Mouse (Mus musculus): ENCODE results near the gene Fam50b. TPM values are rescaled to one million over a fixed set of nuclear protein-coding genes. Genes with fewer than 3 reads are reported as not detected.

Gene Fam50b
- not detected in 2 replicates for polyA plus RNA-seq (2016; fragmentation: Nextera tagmentation; extraction: Ambion mirVana)

DNA sequence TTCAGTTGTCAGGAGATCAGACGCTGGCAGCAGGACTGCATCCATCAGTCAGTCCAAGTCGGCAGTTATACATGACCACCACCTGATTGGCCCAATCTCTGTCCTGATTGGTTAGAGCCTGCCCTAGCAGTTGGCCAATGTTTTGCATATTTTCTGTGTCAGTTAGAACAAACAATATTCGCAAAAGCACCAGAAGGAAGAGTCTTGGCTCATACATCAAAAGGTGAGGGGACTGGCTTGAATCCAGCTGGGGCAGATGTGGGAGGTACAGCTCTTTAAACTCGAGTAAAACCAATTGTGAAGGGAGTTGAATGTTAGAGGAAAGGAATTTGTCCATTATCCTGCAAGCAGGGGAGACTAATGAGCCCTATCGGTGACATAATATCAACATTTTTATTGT, at the start of gene Fam50b:
Fam50b (plus strand) TSS at position 165 of the 400 bp plus-strand sequence.
- Histone ChIP-seq H3K27ac (no peak within 1 kb of the TSS), H3K4me1 (peaks cover 5% of the 10 kb centered on the region), H3K27me3 (ENCODE audit: poor library complexity, severe bottlenecking) (peaks cover 31% of the 10 kb centered on the region), H3K36me3 (replicated peaks) (no peaks in the 10 kb centered on the region), H3K4me3 (no peak within 1 kb of the TSS), H3K9me3 (no peaks in the 10 kb centered on the region)
- no peak for DNase-seq (ENCODE audit: extremely low spot score, low spot score)
- 67% methylated on average over 5 of the region's 5 CpGs for WGBS

DNA sequence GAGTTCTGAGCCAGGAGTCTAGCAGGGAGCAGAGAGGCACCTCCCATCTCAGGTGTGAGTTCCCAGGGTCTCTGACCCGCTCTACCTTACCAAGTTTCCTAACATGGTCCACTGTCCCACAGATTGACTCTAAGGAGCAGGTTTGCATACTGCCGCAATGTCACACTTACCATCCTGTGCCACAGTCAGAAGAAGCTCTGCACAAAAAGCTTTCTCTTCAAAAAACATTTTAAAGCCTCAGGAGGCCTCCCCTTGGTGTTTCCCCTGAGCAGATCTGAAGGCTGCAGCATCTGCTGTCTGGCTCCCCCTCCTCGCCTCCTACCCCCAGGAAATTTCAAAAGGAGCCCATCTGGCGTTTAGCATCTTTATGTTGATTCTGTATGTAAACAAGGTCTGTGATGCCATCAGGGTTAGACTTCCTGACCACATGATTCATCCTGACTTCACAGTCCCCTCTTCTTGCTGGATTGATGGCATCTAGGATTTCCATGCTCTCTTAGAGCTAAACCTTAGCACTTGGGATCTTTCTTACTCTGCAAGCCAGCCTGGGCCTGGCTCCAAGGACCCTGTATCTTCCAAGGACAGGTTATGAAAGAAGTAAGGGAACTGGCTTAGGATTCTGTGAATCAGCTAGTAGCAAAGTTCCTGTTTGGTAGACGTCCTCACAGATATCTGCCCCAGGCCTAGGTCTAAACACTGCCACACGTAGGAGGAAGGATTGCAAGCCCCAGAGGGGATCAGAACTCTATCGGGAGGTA, 49.5 kb upstream of the Fam50b start:
- H3K4me3 ChIP-seq: no peak overlapping the region
- H3K27me3 ChIP-seq (ENCODE audit: poor library complexity, severe bottlenecking): no peaks in the 10 kb centered on the region
- no peak for DNase-seq (ENCODE audit: extremely low spot score, low spot score)
- H3K4me1 ChIP-seq: no peaks in the 10 kb centered on the region
- no peaks in the 10 kb centered on the region for H3K36me3 ChIP-seq (replicated peaks)
- no peaks in the 10 kb centered on the region for H3K9me3 ChIP-seq
- WGBS: 79% methylated on average over 7 of the region's 7 CpGs
- no peak overlapping the region for H3K27ac ChIP-seq

DNA sequence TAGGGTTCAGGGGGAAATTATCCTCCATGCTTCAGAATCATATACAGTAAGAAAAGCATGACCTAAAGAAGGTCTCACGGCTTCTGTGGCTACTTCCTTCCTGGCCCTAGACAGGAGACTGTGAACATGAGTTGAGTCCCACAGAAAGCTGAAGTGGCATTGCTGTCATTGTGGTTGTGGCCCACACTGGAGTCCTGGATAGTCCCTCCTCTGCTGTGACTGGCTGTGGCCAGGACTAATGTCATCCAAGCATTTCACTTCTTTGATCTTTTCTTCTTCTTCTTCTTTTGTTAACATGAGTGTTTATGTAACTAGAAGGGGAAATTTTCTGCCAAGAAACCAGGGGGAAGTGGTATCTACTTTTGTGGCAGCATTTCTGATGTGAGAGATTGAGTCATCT, 43.6 kb upstream of the Fam50b start:
- Histone ChIP-seq H3K4me1 (no peaks in the 10 kb centered on the region), H3K27me3 (ENCODE audit: poor library complexity, severe bottlenecking) (no peaks in the 10 kb centered on the region), H3K4me3 (no peak overlapping the region), H3K9me3 (no peaks in the 10 kb centered on the region), H3K36me3 (replicated peaks) (no peaks in the 10 kb centered on the region), H3K27ac (no peak overlapping the region)
- 77% methylated on average over 1 of the region's 1 CpGs for WGBS
- DNase-seq (ENCODE audit: extremely low spot score, low spot score): no peak

DNA sequence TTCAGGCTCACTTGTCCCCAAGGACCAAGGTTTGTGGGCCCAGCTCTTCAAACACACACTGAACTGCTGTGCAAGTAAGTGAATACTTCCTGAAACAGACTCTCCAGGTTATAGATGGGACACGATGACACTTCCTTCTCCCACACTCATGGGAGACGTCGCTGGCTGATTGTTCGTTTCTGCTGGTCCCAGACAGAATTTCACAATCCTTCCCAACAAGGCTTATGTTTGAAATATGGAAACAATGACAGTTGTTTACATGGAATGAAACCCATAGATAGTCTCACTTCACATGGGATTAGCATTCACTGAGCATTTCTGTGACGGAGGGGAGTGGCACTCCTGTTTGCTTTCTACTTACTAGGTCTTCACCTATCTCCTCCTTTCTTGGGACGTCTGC, 41.5 kb upstream of the Fam50b start:
- Histone ChIP-seq H3K4me3 (no peak overlapping the region), H3K27me3 (ENCODE audit: poor library complexity, severe bottlenecking) (no peaks in the 10 kb centered on the region), H3K27ac (no peak overlapping the region), H3K9me3 (no peaks in the 10 kb centered on the region), H3K36me3 (replicated peaks) (no peaks in the 10 kb centered on the region), H3K4me1 (no peaks in the 10 kb centered on the region)
- 80% methylated on average over 6 of the region's 6 CpGs for WGBS
- no peak for DNase-seq (ENCODE audit: extremely low spot score, low spot score)

DNA sequence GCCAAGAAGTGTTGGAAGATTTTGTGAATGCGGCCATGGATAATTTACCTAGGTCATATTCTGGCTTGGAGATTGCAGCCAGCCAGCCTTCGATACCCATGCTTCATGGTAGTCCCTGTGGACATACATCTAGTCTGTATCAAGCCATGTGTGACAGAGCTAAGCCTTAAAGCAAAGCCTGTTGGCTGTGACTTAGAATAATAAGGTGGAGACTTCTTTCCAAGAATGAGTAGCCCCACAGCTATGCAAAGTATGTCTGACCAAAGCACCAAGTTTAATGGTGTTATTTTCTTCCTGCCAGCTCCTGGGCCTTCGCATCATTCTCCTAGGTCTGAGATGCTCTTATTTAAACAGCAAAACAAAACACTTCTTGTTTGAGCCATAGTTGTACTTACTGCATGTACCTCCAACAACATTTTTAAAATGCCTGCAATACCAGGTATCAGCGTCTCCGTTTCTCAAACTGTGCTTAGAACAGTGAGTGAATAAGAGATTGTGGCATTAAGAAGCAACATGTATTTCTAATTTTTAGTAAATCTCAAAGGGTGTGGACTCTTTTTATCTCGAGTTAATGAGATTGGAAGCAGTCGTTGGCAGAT, 37.8 kb upstream of the Fam50b start:
- Histone ChIP-seq H3K4me3 (no peak overlapping the region), H3K27ac (no peak overlapping the region), H3K27me3 (ENCODE audit: poor library complexity, severe bottlenecking) (no peaks in the 10 kb centered on the region), H3K36me3 (replicated peaks) (no peaks in the 10 kb centered on the region), H3K4me1 (no peaks in the 10 kb centered on the region), H3K9me3 (no peaks in the 10 kb centered on the region)
- no peak for DNase-seq (ENCODE audit: extremely low spot score, low spot score)
- 89% methylated on average over 7 of the region's 7 CpGs for WGBS

DNA sequence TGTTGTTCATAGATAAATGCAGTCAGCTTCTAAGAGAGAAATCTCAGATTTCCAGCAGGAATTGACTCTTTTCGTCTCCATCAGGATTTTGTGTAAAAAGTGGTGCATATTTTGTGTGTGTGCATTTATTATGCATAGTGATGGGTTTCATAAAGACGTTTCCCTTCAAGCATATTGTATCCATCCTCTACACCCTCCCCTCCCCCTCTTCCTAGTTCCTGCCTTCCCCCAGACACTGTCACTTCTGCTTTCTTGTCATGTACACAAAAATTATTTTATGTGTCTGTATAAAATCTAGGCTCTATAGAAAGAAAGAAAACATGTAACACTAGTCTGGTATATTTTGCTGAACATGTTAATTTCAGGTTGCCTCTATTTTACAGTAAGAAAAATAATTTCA, 34.6 kb upstream of the Fam50b start:
- Histone ChIP-seq H3K27me3 (ENCODE audit: poor library complexity, severe bottlenecking) (no peaks in the 10 kb centered on the region), H3K4me1 (peaks cover 7% of the 10 kb centered on the region), H3K36me3 (replicated peaks) (no peaks in the 10 kb centered on the region), H3K9me3 (no peaks in the 10 kb centered on the region), H3K4me3 (no peak overlapping the region), H3K27ac (no peak overlapping the region)
- no peak for DNase-seq (ENCODE audit: extremely low spot score, low spot score)
- 90% methylated on average over 2 of the region's 2 CpGs for WGBS

DNA sequence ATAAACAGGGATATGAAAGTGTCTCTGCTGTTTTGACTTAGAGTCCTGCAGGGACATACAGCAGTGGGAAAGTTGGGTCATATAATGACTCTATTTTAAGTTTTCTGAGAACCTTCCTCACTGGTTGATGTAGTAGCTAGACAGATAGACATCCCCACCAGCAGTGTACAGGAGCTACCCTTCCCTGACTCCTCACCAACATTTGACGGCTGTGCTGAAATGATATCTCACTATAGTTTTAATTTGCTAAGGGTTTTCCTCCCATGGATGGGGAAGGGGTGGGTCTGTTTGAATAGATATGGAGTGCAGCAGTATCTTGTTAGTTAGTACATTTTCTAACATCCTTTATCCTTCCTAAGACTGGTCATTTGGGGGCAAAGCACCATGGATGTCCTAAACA, 34.0 kb upstream of the Fam50b start:
- no peak for DNase-seq (ENCODE audit: extremely low spot score, low spot score)
- Histone ChIP-seq H3K36me3 (replicated peaks) (no peaks in the 10 kb centered on the region), H3K4me1 (peaks cover 8% of the 10 kb centered on the region), H3K4me3 (no peak overlapping the region), H3K9me3 (no peaks in the 10 kb centered on the region), H3K27me3 (ENCODE audit: poor library complexity, severe bottlenecking) (no peaks in the 10 kb centered on the region), H3K27ac (no peak overlapping the region)
- 98% methylated on average over 1 of the region's 1 CpGs for WGBS

DNA sequence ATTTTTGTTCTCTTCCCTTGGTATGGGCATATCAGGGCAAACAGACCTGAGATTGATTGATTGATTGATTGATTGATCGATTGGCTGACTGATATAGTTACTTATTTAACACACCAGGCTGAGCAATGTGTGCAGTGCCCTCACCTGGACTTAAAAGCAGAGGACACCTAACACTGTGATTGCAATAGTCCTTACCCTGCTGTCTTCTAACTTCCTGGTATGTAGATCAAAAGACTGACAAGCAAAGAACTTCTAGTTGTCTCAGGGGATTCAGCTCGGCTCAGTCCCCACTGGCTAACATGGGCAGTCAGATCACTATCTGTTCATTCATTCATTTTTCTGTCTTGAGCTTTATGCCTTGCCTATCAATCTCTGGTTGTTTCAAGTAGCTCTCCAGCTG, 31.3 kb upstream of the Fam50b start:
- peaks cover 8% of the 10 kb centered on the region for H3K4me1 ChIP-seq
- WGBS: 77% methylated on average over 2 of the region's 2 CpGs
- DNase-seq (ENCODE audit: extremely low spot score, low spot score): no peak
- no peaks in the 10 kb centered on the region for H3K36me3 ChIP-seq (replicated peaks)
- no peak overlapping the region for H3K27ac ChIP-seq
- no peaks in the 10 kb centered on the region for H3K9me3 ChIP-seq
- no peak overlapping the region for H3K4me3 ChIP-seq
- no peaks in the 10 kb centered on the region for H3K27me3 ChIP-seq (ENCODE audit: poor library complexity, severe bottlenecking)

DNA sequence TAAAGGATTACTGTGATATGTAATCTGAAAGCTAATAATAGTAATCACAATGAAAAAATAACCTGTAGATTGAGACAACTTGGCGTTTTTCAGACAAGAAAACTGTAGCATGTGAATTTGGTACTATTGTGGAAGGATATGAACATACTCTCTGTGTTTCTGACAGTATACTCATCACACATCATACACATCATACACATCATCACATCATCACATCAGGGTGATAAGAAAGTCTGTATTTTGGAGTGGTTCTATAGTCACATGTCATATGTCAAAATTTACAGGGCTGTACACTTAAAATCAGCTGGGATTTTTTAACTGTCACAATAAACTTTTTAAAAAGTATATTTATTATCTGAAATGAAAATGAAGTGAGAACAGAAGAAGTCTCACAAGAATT, 30.9 kb upstream of the Fam50b start:
- Histone ChIP-seq H3K27me3 (ENCODE audit: poor library complexity, severe bottlenecking) (no peaks in the 10 kb centered on the region), H3K4me1 (peaks cover 8% of the 10 kb centered on the region), H3K4me3 (no peak overlapping the region), H3K36me3 (replicated peaks) (no peaks in the 10 kb centered on the region), H3K27ac (no peak overlapping the region), H3K9me3 (no peaks in the 10 kb centered on the region)
- 94% methylated on average over 1 of the region's 1 CpGs for WGBS
- DNase-seq (ENCODE audit: extremely low spot score, low spot score): no peak

DNA sequence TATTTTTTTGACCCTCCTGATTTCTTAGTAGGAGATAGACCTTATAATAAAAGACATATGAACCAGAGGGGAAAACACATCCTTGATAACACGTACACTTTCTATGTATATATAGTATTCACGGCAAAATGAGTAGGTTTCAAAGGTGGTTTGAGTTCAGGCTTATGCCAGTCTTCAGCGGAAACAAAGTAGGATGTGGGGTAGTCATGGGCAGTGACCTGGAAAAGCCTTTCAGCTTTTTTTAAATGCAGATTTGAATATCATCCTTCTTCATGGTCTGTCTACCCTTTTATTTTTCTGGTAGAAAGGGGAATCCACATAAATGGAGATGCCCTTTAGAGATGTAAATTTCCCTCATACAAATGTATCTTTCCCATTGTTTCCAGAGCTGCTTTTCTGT, 29.8 kb upstream of the Fam50b start:
- Histone ChIP-seq H3K4me1 (peaks cover 8% of the 10 kb centered on the region), H3K36me3 (replicated peaks) (no peaks in the 10 kb centered on the region), H3K27ac (no peak overlapping the region), H3K27me3 (ENCODE audit: poor library complexity, severe bottlenecking) (no peaks in the 10 kb centered on the region), H3K9me3 (no peaks in the 10 kb centered on the region), H3K4me3 (no peak overlapping the region)
- no peak for DNase-seq (ENCODE audit: extremely low spot score, low spot score)
- WGBS: 63% methylated on average over 3 of the region's 3 CpGs

DNA sequence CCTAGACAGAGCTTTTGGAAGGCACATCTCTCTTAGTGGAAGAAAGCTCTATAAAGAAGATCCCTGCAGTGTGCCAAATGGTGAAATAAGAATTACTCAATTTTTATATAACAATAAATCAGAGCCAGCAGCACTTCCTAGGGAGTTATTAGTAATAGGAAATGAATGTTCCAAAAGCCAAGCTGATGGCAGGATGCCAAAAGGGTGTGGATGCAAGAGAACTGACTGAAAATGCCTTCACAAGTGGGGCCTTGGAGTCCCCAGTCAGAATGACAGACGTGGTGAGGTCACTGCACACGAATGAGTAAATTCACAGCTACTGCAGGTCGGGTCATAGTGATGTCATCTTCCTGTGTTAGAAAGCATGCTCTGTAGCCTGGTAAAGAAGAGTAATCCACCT, 25.7 kb upstream of the Fam50b start:
- Histone ChIP-seq H3K36me3 (replicated peaks) (no peaks in the 10 kb centered on the region), H3K4me3 (no peak overlapping the region), H3K4me1 (peaks cover 8% of the 10 kb centered on the region), H3K27me3 (ENCODE audit: poor library complexity, severe bottlenecking) (no peaks in the 10 kb centered on the region), H3K9me3 (no peaks in the 10 kb centered on the region), H3K27ac (no peak overlapping the region)
- 76% methylated on average over 3 of the region's 3 CpGs for WGBS
- DNase-seq (ENCODE audit: extremely low spot score, low spot score): no peak

DNA sequence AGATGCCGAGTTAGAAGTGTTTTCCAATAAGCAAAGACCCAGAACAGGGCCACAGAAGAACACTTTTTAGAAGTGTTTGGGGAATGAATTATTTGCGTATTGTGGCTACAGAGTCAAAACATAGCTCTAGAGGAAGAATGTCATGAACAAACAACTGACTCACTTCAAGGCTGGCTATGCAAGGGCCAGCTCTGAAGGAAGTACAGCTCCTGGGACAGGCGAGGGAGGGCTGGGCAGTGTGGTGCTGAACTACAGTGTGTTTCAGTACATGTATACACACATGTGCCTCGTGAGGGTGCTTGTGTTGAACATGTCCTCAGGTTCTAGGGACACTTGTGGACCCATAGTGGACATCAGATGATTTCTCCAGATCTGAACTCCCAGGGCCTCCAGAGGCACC, 25.1 kb upstream of the Fam50b start:
- no peak overlapping the region for H3K27ac ChIP-seq
- no peak for DNase-seq (ENCODE audit: extremely low spot score, low spot score)
- H3K36me3 ChIP-seq (replicated peaks): no peaks in the 10 kb centered on the region
- no peaks in the 10 kb centered on the region for H3K27me3 ChIP-seq (ENCODE audit: poor library complexity, severe bottlenecking)
- H3K4me1 ChIP-seq: peaks cover 7% of the 10 kb centered on the region
- WGBS: 92% methylated on average over 4 of the region's 4 CpGs
- H3K4me3 ChIP-seq: no peak overlapping the region
- H3K9me3 ChIP-seq: no peaks in the 10 kb centered on the region

DNA sequence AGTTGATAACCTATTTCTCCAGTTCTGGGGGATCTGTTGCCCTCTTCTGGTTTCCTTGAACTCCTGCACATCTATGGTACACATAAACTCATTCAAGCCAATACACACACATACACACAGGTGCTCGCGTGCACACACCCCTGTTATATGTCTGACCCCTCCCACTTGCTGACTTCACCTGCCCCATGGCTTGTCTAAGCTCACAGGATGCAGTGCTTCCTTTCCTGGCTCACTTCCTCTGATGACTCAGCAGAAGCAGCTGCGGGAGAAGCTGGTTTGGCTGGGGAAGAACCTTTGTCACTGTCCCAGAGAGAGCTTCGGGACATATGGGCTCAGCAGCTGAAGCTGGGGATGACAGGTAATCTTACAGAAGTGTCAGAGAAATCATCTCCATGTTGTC, 23.2 kb upstream of the Fam50b start:
- Histone ChIP-seq H3K9me3 (no peaks in the 10 kb centered on the region), H3K36me3 (replicated peaks) (no peaks in the 10 kb centered on the region), H3K27me3 (ENCODE audit: poor library complexity, severe bottlenecking) (no peaks in the 10 kb centered on the region), H3K27ac (no peak overlapping the region), H3K4me1 (peaks cover 7% of the 10 kb centered on the region; the same call in 1 of the 2 replicates), H3K4me3 (no peak overlapping the region)
- DNase-seq (ENCODE audit: extremely low spot score, low spot score): no peak
- WGBS: 85% methylated on average over 4 of the region's 4 CpGs

All from forebrain, embryonic 10.5 days (tissue).